Mouse (Mus musculus) erythroid progenitor cell, adult 5-6 weeks (primary cell): ENCODE data around the gene Srgap2. TPM values are rescaled to one million over a fixed set of nuclear protein-coding genes. Genes with fewer than 3 reads are reported as not detected.

Source experiments
- ATAC-seq: replicated peaks from 2 replicates; pipeline ENCODE4 v1.8.0; 2016; ENCODE audit warnings: moderate number of reproducible peaks, mild to moderate bottlenecking, moderate TSS enrichment, inconsistent platforms; ENCODE audit not compliant: poor library complexity, low FRiP score, severe bottlenecking
- total RNA-seq, 2 experiments: library from RNA; stranded (forward) in 1 of 2; stranded (reverse) in 1 of 2; fragments of 150-400 nt in 1 of 2; fragments of 186-747, 209-891 nt in 1 of 2; gene quantifications; 2 replicates each; pipeline versions ENCODE4 v1.2.3 to v1.2.4; 2015 to 2017; ENCODE audit warnings: low replicate concordance in 2 of 2

Gene Srgap2
- total RNA-seq, 2 experiments from 2014 or later: 20.1 to 31.3 TPM

GRCm38 (mm10) chr1:131423061-131423460 is 104.1 kb downstream of the Srgap2 start:
- ATAC-seq: no peak

GRCm38 (mm10) chr1:131421113-131421512 is 106.0 kb downstream of the Srgap2 start:
- ATAC-seq: no peak

- no peak for ATAC-seq
Observed at GRCm38 (mm10) chr1:131420660-131421059, 106.5 kb downstream of the Srgap2 start.

- ATAC-seq: 0 out of 2 replicates have a peak, but pooled peaks have one; percentile 44
Observed at GRCm38 (mm10) chr1:131419307-131419706, 107.8 kb downstream of the Srgap2 start.

GRCm38 (mm10) chr1:131417821-131418660 is 109.1 kb downstream of the Srgap2 start:
- ATAC-seq: no peak

GRCm38 (mm10) chr1:131417059-131417750 is 109.9 kb downstream of the Srgap2 start:
- no peak for ATAC-seq

GRCm38 (mm10) chr1:131403567-131403966 is 123.6 kb downstream of the Srgap2 start:
- 0 out of 2 replicates have a peak, but pooled peaks have one; percentile 52 for ATAC-seq

GRCm38 (mm10) chr1:131400844-131401243 is 126.3 kb downstream of the Srgap2 start:
- ATAC-seq: no peak

- ATAC-seq: no peak
Observed at GRCm38 (mm10) chr1:131398181-131398580, 129.0 kb downstream of the Srgap2 start.

- no peak for ATAC-seq
Observed at GRCm38 (mm10) chr1:131384406-131384805, 142.7 kb downstream of the Srgap2 start.

GRCm38 (mm10) chr1:131382184-131382583 is 145.0 kb downstream of the Srgap2 start:
- no peak for ATAC-seq

- no peak for ATAC-seq
Observed at GRCm38 (mm10) chr1:131380254-131380653, 146.9 kb downstream of the Srgap2 start.

- ATAC-seq: no peak
Observed at GRCm38 (mm10) chr1:131378914-131379474, 148.2 kb downstream of the Srgap2 start.

GRCm38 (mm10) chr1:131378081-131378913 is 148.9 kb downstream of the Srgap2 start:
- no peak for ATAC-seq

- no peak for ATAC-seq
Observed at GRCm38 (mm10) chr1:131365832-131366231, 161.3 kb downstream of the Srgap2 start.

GRCm38 (mm10) chr1:131364432-131364831 is 162.7 kb downstream of the Srgap2 start:
- ATAC-seq: no peak

- no peak for ATAC-seq
Observed at GRCm38 (mm10) chr1:131363887-131364286, 163.3 kb downstream of the Srgap2 start.

GRCm38 (mm10) chr1:131362089-131362488 is 165.1 kb downstream of the Srgap2 start:
- no peak for ATAC-seq

GRCm38 (mm10) chr1:131360800-131361199 is 166.4 kb downstream of the Srgap2 start:
- ATAC-seq: no peak

GRCm38 (mm10) chr1:131359609-131360008 is 167.5 kb downstream of the Srgap2 start:
- no peak for ATAC-seq
